Mouse (Mus musculus) embryonic facial prominence, embryonic 13.5 days (tissue): ENCODE measurements at regions not wholly inside any gene's neighbourhood (a gene's known extent, or its start where the extent isn't known, plus 50 kb on each side); places are given as distances from the start of the nearest gene placed in this dataset.

ENCODE experiments used
- ATAC-seq: fragments of 200-750 bp; cut with Nextera tagmentation; 2 replicates; pipeline ENCODE4 v1.8.0; 2017; ENCODE audit warnings: low read depth; ENCODE audit not compliant: insufficient number of reproducible peaks, insufficient read depth, low FRiP score, low TSS enrichment
- H3K27ac ChIP-seq: fragments of 300-500 bp; sonication (generic); 2 replicates; pipeline ENCODE4 v1.5.1; 2015; ENCODE audit warnings: moderate library complexity, mild to moderate bottlenecking, inconsistent platforms
- H3K27me3 ChIP-seq: fragments of 300-500 bp; sonication (generic); 2 replicates; pipeline ENCODE4 v1.6.1; 2015; ENCODE audit warnings: mild to moderate bottlenecking, inconsistent platforms
- H3K36me3 ChIP-seq: fragments of 300-500 bp; sonication (generic); 2 replicates; pipeline ENCODE4 v1.6.1; 2015; ENCODE audit warnings: mild to moderate bottlenecking, inconsistent platforms
- H3K4me1 ChIP-seq: fragments of 300-500 bp; sonication (generic); 2 replicates; pipeline ENCODE4 v1.6.1; 2015; ENCODE audit warnings: inconsistent platforms
- H3K4me2 ChIP-seq: fragments of 300-500 bp; sonication (generic); 2 replicates; pipeline ENCODE4 v1.6.1; 2015; ENCODE audit warnings: moderate library complexity, mild to moderate bottlenecking, inconsistent platforms
- H3K4me3 ChIP-seq: fragments of 300-500 bp; sonication (generic); 2 replicates; pipeline ENCODE4 v1.5.1; 2015; ENCODE audit warnings: mild to moderate bottlenecking, inconsistent platforms
- H3K9ac ChIP-seq: fragments of 300-500 bp; sonication (generic); 2 replicates; pipeline ENCODE4 v1.6.1; 2015; ENCODE audit warnings: mild to moderate bottlenecking, inconsistent platforms
- H3K9me3 ChIP-seq: fragments of 300-500 bp; sonication (generic); 2 replicates; pipeline ENCODE4 v1.6.1; 2016; ENCODE audit warnings: inconsistent platforms
- WGBS: fragments of 180-500 bp; shearing (Covaris S2); methylation state at CpG from one replicate; pipeline ENCODE4 v1.1.7; 2015; ENCODE audit warnings: mixed read lengths; 5-methylcytosine and 5-hydroxymethylcytosine counted together

GRCm38 (mm10) chr5:43339671-43340070 lies 106.7 kb downstream of the Cpeb2 start:
- Histone ChIP-seq H3K4me3 (no peak overlapping the region), H3K9ac (no peak overlapping the region), H3K4me1 (no peaks in the 10 kb centered on the region), H3K4me2 (no peak overlapping the region), H3K9me3 (no peaks in the 10 kb centered on the region), H3K27ac (no peak overlapping the region), H3K27me3 (no peaks in the 10 kb centered on the region), H3K36me3 (no peaks in the 10 kb centered on the region)
- 66% methylated on average over 7 of the region's 7 CpGs for WGBS
- ATAC-seq, result no peak

DNA sequence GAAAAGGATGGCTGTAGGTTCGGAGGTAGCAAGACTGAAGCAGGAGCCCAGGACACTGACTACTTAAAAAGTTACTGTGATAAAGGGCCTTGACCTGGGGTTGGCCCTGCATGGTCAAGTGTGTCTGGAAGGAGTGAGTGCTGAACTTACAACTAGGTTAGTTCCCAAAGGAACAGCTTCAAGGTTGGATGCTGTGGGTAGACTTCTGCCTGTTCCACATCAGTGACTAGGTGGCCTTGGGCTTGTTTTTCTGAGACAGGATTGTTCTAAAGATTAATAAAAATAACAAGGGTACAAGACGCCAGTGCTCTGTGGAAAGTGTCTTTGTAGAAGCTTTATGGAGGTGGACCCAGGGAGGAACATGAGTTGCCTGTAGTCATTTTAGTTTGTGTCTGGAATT lies 108.5 kb downstream of the Cpeb2 start:
- no peaks in the 10 kb centered on the region for H3K4me1 ChIP-seq
- 80% methylated on average over 2 of the region's 2 CpGs for WGBS
- no peak overlapping the region for H3K4me3 ChIP-seq
- no peak for ATAC-seq
- no peaks in the 10 kb centered on the region for H3K36me3 ChIP-seq
- H3K4me2 ChIP-seq, result no peak overlapping the region
- no peaks in the 10 kb centered on the region for H3K27me3 ChIP-seq
- H3K27ac ChIP-seq, result no peak overlapping the region
- no peak overlapping the region for H3K9ac ChIP-seq
- H3K9me3 ChIP-seq, result no peaks in the 10 kb centered on the region

- no peak overlapping the region for H3K4me2 ChIP-seq
- H3K4me1 ChIP-seq, result no peaks in the 10 kb centered on the region
- no peak overlapping the region for H3K27ac ChIP-seq
- H3K9me3 ChIP-seq, result no peaks in the 10 kb centered on the region
- 86% methylated on average over 1 of the region's 1 CpGs for WGBS
- no peaks in the 10 kb centered on the region for H3K36me3 ChIP-seq
- H3K9ac ChIP-seq, result no peak overlapping the region
- no peak for ATAC-seq
- no peaks in the 10 kb centered on the region for H3K27me3 ChIP-seq
- H3K4me3 ChIP-seq, result no peak overlapping the region
Observed at GRCm38 (mm10) chr5:43344441-43344840, 111.5 kb downstream of the Cpeb2 start.

- Histone ChIP-seq H3K4me1 (0 out of 2 replicates have a peak, but pooled peaks cover 7% of the 10 kb centered on the region), H3K4me3 (no peak overlapping the region), H3K4me2 (no peak overlapping the region), H3K9ac (no peak overlapping the region), H3K9me3 (no peaks in the 10 kb centered on the region), H3K27ac (no peak overlapping the region), H3K36me3 (no peaks in the 10 kb centered on the region), H3K27me3 (no peaks in the 10 kb centered on the region)
- no peak for ATAC-seq
- WGBS, result 76% methylated on average over 2 of the region's 2 CpGs
Observed at GRCm38 (mm10) chr5:43350987-43351386, 118.0 kb downstream of the Cpeb2 start.

DNA sequence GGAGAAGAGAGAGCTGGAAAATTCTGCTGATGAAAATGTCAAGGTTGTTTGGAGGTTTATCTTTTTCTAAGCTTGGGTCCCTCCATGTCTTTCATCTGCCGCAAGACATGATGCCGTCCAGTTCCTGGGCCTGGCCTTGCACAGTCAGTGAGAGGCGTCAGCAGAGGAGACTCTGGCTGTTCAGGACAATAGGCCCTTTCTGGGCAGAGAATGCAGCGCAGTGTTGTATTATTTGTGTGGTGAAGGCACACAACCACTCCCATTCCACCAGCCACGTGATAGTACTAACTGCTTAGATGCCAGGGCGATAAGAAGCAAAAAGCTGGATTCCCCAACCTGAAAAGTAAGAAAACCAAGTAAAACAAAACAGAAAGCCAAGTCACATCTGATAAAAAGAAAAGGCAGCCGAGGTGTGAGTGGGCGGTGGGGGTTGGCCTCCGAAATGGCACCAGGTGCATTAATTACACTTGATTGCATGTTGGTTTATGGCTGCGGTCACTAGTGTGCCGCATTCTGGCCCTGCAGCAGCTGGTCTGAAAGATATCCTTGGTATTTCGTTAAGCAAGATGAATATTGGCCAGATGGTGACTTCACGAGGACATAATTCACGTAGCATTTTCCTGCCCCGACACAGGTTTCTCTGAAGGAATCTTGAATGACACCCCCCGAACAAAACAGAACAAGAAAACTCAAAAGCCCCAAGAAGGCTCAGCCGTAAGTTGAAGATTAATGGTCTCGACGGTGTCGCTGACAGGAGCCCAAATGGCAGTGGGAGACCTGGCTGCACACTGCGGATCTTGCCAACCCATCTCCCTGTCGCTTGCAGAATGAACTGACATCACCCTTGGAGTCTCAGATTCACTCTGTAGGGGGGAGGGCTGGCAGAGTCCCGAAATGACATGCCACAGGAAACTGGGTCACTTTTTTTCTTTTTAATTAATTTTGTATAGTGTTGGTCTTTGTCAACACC lies 120.3 kb downstream of the Cpeb2 start:
- Histone ChIP-seq H3K4me1 (0 out of 2 replicates have a peak, but pooled peaks cover 7% of the 10 kb centered on the region), H3K27me3 (no peaks in the 10 kb centered on the region), H3K9me3 (no peaks in the 10 kb centered on the region), H3K27ac (no peak overlapping the region), H3K4me3 (no peak overlapping the region), H3K36me3 (no peaks in the 10 kb centered on the region), H3K4me2 (no peak overlapping the region), H3K9ac (no peak overlapping the region)
- 80% methylated on average over 23 of the region's 23 CpGs for WGBS
- no peak for ATAC-seq

GRCm38 (mm10) chr5:43354351-43354942 lies 121.5 kb downstream of the Cpeb2 start:
- H3K4me3 ChIP-seq, result peak overlapping the region; percentile 42
- H3K9me3 ChIP-seq, result no peaks in the 10 kb centered on the region
- 0 out of 2 replicates have a peak, but pooled peaks cover 7% of the 10 kb centered on the region for H3K4me1 ChIP-seq
- ATAC-seq, result no peak
- H3K27ac ChIP-seq, result no peak overlapping the region
- peak overlapping the region; percentile 62 for H3K9ac ChIP-seq
- WGBS, result 51% methylated on average over 14 of the region's 14 CpGs
- H3K27me3 ChIP-seq, result no peaks in the 10 kb centered on the region
- H3K4me2 ChIP-seq, result peak overlapping the region; percentile 68
- H3K36me3 ChIP-seq, result no peaks in the 10 kb centered on the region

DNA sequence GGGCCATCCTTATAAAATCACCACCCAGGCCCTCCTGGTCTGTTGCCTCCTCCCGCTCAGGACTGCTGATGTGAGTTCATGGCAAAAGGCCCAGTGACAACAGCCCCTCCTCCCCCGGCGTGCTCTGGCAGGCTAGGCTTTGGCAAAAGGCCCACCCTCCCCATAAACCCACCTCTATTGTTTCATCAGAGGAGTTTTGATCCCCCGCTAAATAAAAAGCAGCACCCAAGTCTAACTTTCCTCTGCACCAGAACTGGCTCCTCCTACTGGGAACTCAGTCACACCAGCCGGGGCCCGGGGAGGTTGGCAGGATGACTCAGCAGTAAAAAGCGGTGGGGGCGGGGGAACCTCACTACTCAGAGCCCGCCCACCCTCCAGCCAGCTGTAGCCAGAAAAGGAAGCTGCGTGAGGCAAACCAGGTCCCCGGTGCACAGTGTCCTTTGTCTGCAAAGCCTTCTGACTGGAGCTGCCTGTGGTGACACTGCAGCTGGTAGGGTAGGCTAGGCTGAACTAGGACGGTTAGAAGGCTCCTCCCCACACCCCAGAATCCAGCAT lies 122.1 kb downstream of the Cpeb2 start:
- peak overlapping the region; percentile 62 for H3K9ac ChIP-seq
- H3K27ac ChIP-seq, result peak overlapping the region; percentile 78
- peak overlapping the region; percentile 42 for H3K4me3 ChIP-seq
- no peaks in the 10 kb centered on the region for H3K36me3 ChIP-seq
- peak; percentile 94 for ATAC-seq
- peak overlapping the region; percentile 68 for H3K4me2 ChIP-seq
- H3K27me3 ChIP-seq, result no peaks in the 10 kb centered on the region
- 0 out of 2 replicates have a peak, but pooled peaks cover 7% of the 10 kb centered on the region for H3K4me1 ChIP-seq
- no peaks in the 10 kb centered on the region for H3K9me3 ChIP-seq
- 2% methylated on average over 12 of the region's 12 CpGs for WGBS

- no peak for ATAC-seq
- no peaks in the 10 kb centered on the region for H3K36me3 ChIP-seq
Observed at GRCm38 (mm10) chr5:43355832-43356231, 122.9 kb downstream of the Cpeb2 start.

DNA sequence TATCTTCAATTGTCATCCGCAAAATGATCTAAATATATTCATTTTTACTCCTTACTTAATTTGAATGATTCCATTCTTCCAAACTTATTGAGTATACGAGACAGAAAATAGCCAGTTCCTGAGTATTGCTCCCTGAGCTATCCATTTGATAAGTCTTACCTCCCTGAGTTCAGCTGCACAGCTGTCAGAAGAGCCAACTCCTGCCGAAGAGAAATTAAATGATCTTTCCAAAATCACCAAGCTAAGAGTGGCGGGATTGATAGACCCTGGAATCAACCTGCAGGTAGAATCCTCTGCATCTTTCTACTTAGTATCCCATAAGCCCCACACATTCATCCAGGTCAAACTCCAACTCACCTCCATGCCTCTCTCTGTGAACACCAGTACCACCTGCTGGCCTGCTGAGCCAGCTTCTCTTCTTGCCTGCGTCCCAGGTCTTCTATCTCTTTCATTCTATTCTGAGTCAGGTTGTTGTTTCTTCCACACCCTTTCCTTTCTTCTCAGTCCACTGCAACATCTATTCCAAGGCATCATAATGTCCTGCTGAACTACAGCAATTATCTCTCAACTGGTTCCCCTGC lies 124.2 kb downstream of the Cpeb2 start:
- H3K27ac ChIP-seq, result no peak overlapping the region
- H3K27me3 ChIP-seq, result no peaks in the 10 kb centered on the region
- H3K4me1 ChIP-seq, result 0 out of 2 replicates have a peak, but pooled peaks cover 7% of the 10 kb centered on the region
- no peak overlapping the region for H3K4me3 ChIP-seq
- ATAC-seq, result no peak
- H3K36me3 ChIP-seq, result no peaks in the 10 kb centered on the region
- 85% methylated on average over 5 of the region's 5 CpGs for WGBS
- H3K9me3 ChIP-seq, result no peaks in the 10 kb centered on the region
- H3K4me2 ChIP-seq, result no peak overlapping the region
- H3K9ac ChIP-seq, result no peak overlapping the region

More at GRCm38 (mm10) chr5:43355832-43356231, 122.9 kb downstream of the Cpeb2 start:
- H3K9ac ChIP-seq, result no peak overlapping the region
- H3K9me3 ChIP-seq, result no peaks in the 10 kb centered on the region
- no peaks in the 10 kb centered on the region for H3K27me3 ChIP-seq
- WGBS, result 83% methylated on average over 16 of the region's 16 CpGs
- 0 out of 2 replicates have a peak, but pooled peaks cover 7% of the 10 kb centered on the region for H3K4me1 ChIP-seq
- H3K4me2 ChIP-seq, result peak overlapping the region; percentile 68
- peak overlapping the region; percentile 78 for H3K27ac ChIP-seq
- no peak overlapping the region for H3K4me3 ChIP-seq

DNA sequence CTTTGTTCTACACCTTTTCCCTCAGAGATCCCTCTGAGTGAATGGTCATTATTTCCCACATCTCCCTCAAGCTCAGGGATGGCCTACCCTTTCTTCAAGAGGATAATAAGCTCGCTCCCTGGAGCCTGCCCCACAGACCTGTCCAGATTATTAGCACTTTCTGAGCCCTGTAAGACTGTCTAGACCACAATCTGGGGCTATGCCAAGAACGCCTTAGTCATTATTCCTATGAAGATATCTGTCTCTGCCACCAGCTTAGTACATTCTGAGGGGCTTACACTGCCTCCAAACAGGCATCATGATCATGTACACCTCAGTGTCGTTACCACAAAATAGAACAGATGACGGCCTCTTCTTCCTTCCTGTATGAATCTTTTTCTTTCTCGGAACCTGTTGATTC lies 124.9 kb downstream of the Cpeb2 start:
- no peak overlapping the region for H3K27ac ChIP-seq
- 0 out of 2 replicates have a peak, but pooled peaks cover 7% of the 10 kb centered on the region for H3K4me1 ChIP-seq
- WGBS, result 87% methylated on average over 5 of the region's 5 CpGs
- no peak for ATAC-seq
- H3K9me3 ChIP-seq, result no peaks in the 10 kb centered on the region
- H3K9ac ChIP-seq, result no peak overlapping the region
- H3K4me2 ChIP-seq, result no peak overlapping the region
- no peaks in the 10 kb centered on the region for H3K36me3 ChIP-seq
- H3K4me3 ChIP-seq, result no peak overlapping the region
- H3K27me3 ChIP-seq, result no peaks in the 10 kb centered on the region

GRCm38 (mm10) chr5:43358928-43359765 lies 126.2 kb downstream of the Cpeb2 start:
- Histone ChIP-seq H3K27me3 (no peaks in the 10 kb centered on the region), H3K4me2 (no peak overlapping the region), H3K9me3 (no peaks in the 10 kb centered on the region), H3K4me3 (no peak overlapping the region), H3K27ac (no peak overlapping the region), H3K9ac (no peak overlapping the region), H3K36me3 (no peaks in the 10 kb centered on the region), H3K4me1 (0 out of 2 replicates have a peak, but pooled peaks cover 4% of the 10 kb centered on the region)
- 75% methylated on average over 7 of the region's 7 CpGs for WGBS
- no peak for ATAC-seq
